26 mouse cellular contexts compared by ENCODE assay signal in genomic region chr12:85834543-85834942, GRCm38 (mm10). TPM values are rescaled to one million over a fixed set of nuclear protein-coding genes. Genes with fewer than 3 reads are reported as not detected.
DNase-seq lines count a peak whose midpoint lies in the region; ATAC-seq and TF ChIP-seq lines count a peak whose summit lies in the region.
"Had no signal": no experiment of that assay in that cellular context is flagged by ENCODE, and none has a peak within 500 bp of the region (broad histone marks: within the 10 kb centered on the region; RNA-seq: fewer than 3 reads in every experiment).

No protein-coding gene starts in this region.

- no peak overlapping the region for H3K4me3 ChIP-seq in forebrain, embryonic 11.5 days (ENCODE audit: low read depth, low read length)
- no peak overlapping the region for H3K4me3 ChIP-seq in forebrain, embryonic 10.5 days
- H3K4me3 ChIP-seq in heart, embryonic 12.5 days, result no peak overlapping the region
- no peak overlapping the region; the same call in 1 of the 2 replicates for H3K4me3 ChIP-seq in heart, embryonic 16.5 days (ENCODE audit: low read length)
- H3K4me3 ChIP-seq in layer of hippocampus, adult 2 months, result no peak overlapping the region
- H3K4me3 ChIP-seq: embryonic facial prominence, embryonic 10.5 days; embryonic facial prominence, embryonic 12.5 days; forebrain, embryonic 13.5 days; forebrain, embryonic 15.5 days had no signal

- no peaks in the 10 kb centered on the region; the same call in 1 of the 2 replicates for H3K4me1 ChIP-seq in forebrain, embryonic 11.5 days (replicated peaks; ENCODE audit: control insufficient read depth, insufficient read depth, low read length)
- peaks cover 7% of the 10 kb centered on the region; the same call in 1 of the 2 replicates for H3K4me1 ChIP-seq in forebrain, embryonic 10.5 days
- H3K4me1 ChIP-seq in heart, embryonic 12.5 days (replicated peaks), result 0 out of 2 replicates have a peak, but pooled peaks cover 2% of the 10 kb centered on the region
- H3K4me1 ChIP-seq in heart, embryonic 16.5 days (ENCODE audit: control insufficient read depth, insufficient read depth, low read length), result peaks cover 6% of the 10 kb centered on the region
- H3K4me1 ChIP-seq: embryonic facial prominence, embryonic 10.5 days; embryonic facial prominence, embryonic 12.5 days; forebrain, embryonic 13.5 days; forebrain, embryonic 15.5 days had no signal

- no peaks in the 10 kb centered on the region for H3K36me3 ChIP-seq in forebrain, embryonic 11.5 days (ENCODE audit: control insufficient read depth, insufficient read depth, low read length)
- H3K36me3 ChIP-seq in forebrain, embryonic 10.5 days (replicated peaks), result peaks cover 52% of the 10 kb centered on the region
- H3K36me3 ChIP-seq in heart, embryonic 12.5 days, result peaks cover 28% of the 10 kb centered on the region
- H3K36me3 ChIP-seq in heart, embryonic 16.5 days (ENCODE audit: control insufficient read depth, insufficient read depth), result peaks cover 15% of the 10 kb centered on the region; the same call in 1 of the 2 replicates

- intact Hi-C loops in heart, postnatal 36 days (cut with DNase I), result no loop called here

- H3K9me3 ChIP-seq in forebrain, embryonic 11.5 days (ENCODE audit: control insufficient read depth, low read length), result no peaks in the 10 kb centered on the region
- no peaks in the 10 kb centered on the region for H3K9me3 ChIP-seq in forebrain, embryonic 10.5 days
- H3K9me3 ChIP-seq in heart, embryonic 12.5 days (replicated peaks), result no peaks in the 10 kb centered on the region
- no peaks in the 10 kb centered on the region for H3K9me3 ChIP-seq in heart, embryonic 16.5 days (replicated peaks; ENCODE audit: control insufficient read depth, low read length)
- H3K9me3 ChIP-seq: embryonic facial prominence, embryonic 10.5 days; embryonic facial prominence, embryonic 12.5 days; forebrain, embryonic 13.5 days; forebrain, embryonic 15.5 days; G1E had no signal

- H3K9ac ChIP-seq in forebrain, embryonic 11.5 days (ENCODE audit: low read length), result no peak overlapping the region
- no peak overlapping the region for H3K9ac ChIP-seq in heart, embryonic 12.5 days
- H3K9ac ChIP-seq in heart, embryonic 16.5 days (ENCODE audit: low read length), result no peak overlapping the region
- H3K9ac ChIP-seq: embryonic facial prominence, embryonic 12.5 days; forebrain, embryonic 13.5 days; forebrain, embryonic 15.5 days had no signal

- WGBS in forebrain, embryonic 11.5 days, result 84% methylated on average over 2 of the region's 2 CpGs
- WGBS in forebrain, embryonic 10.5 days, result 79% methylated on average over 2 of the region's 2 CpGs
- 63% methylated on average over 2 of the region's 2 CpGs for WGBS in heart, embryonic 12.5 days
- 53% methylated on average over 2 of the region's 2 CpGs for WGBS in heart, embryonic 16.5 days

- no peaks in the 10 kb centered on the region for H3K27me3 ChIP-seq in forebrain, embryonic 11.5 days (ENCODE audit: control insufficient read depth, insufficient read depth, low read length)
- H3K27me3 ChIP-seq in forebrain, embryonic 10.5 days (ENCODE audit: poor library complexity, severe bottlenecking), result no peaks in the 10 kb centered on the region
- no peaks in the 10 kb centered on the region for H3K27me3 ChIP-seq in heart, embryonic 12.5 days (replicated peaks)
- no peaks in the 10 kb centered on the region for H3K27me3 ChIP-seq in heart, embryonic 16.5 days (ENCODE audit: control insufficient read depth, insufficient read depth, low read length)
- H3K27me3 ChIP-seq: CH12.LX; embryonic facial prominence, embryonic 12.5 days; forebrain, embryonic 13.5 days; forebrain, embryonic 15.5 days; Patski had no signal

- TF ChIP-seq CTCF in layer of hippocampus, adult 2 months (conservative IDR thresholded peaks at IDR 0.05), result no peak

- no peak overlapping the region for H3K4me2 ChIP-seq in forebrain, embryonic 11.5 days (ENCODE audit: low read depth, low read length, severe bottlenecking)
- no peak overlapping the region for H3K4me2 ChIP-seq in heart, embryonic 12.5 days
- no peak overlapping the region for H3K4me2 ChIP-seq in heart, embryonic 16.5 days (ENCODE audit: low read depth, low read length)
- H3K4me2 ChIP-seq: embryonic facial prominence, embryonic 12.5 days; forebrain, embryonic 13.5 days; forebrain, embryonic 15.5 days had no signal

- DNase-seq in forebrain, embryonic 11.5 days (ENCODE audit: low spot score), result peak; percentile 14
- DNase-seq in forebrain, embryonic 10.5 days (ENCODE audit: extremely low spot score, low spot score), result no peak
- DNase-seq in heart, postnatal 36 days, result no peak
- no peak for DNase-seq in heart, adult 8-10 months (ENCODE audit: low spot score)
- DNase-seq in layer of hippocampus, adult 2 months (ENCODE audit: low spot score in 2 of 2), result no peak
- no peak for DNase-seq in layer of hippocampus, postnatal 14 days (ENCODE audit: low spot score in 2 of 2)
- DNase-seq: adrenal gland, adult 8-10 months; adrenal gland, postnatal 14 days; adrenal gland, postnatal 36 days; B cell, adult 2 months; cerebellum, adult 11-12 months; cerebellum, adult 2 months; cerebellum, adult 9-10 months; cerebellum, postnatal 10 days; cerebellum, postnatal 25 days had no signal

- H3K27ac ChIP-seq in forebrain, embryonic 11.5 days (ENCODE audit: low read depth, low read length), result no peak overlapping the region
- no peak overlapping the region for H3K27ac ChIP-seq in forebrain, embryonic 10.5 days
- 0 out of 2 replicates have a peak overlapping the region, but pooled peaks have one; percentile 11 for H3K27ac ChIP-seq in heart, embryonic 12.5 days (ENCODE audit: poor library complexity, severe bottlenecking)
- peak overlapping the region; percentile 89 for H3K27ac ChIP-seq in heart, embryonic 16.5 days (ENCODE audit: low read length)
- 0 out of 2 replicates have a peak overlapping the region, but pooled peaks have one; percentile 7 for H3K27ac ChIP-seq in layer of hippocampus, adult 2 months
- H3K27ac ChIP-seq: embryonic facial prominence, embryonic 10.5 days; embryonic facial prominence, embryonic 12.5 days; forebrain, embryonic 13.5 days; forebrain, embryonic 15.5 days had no signal

- no peak for ATAC-seq in forebrain, embryonic 11.5 days (replicated peaks; ENCODE audit: low FRiP score)
- no peak for ATAC-seq in heart, embryonic 12.5 days (ENCODE audit: insufficient number of reproducible peaks, low FRiP score)
- ATAC-seq in heart, embryonic 16.5 days (replicated peaks; ENCODE audit: extremely low read depth, insufficient read depth, low FRiP score), result peak; percentile 88
- ATAC-seq: activated CD4-positive, CD25-positive, alpha-beta regulatory T cell, adult 4 months; CD4-positive, CD25-positive, alpha-beta regulatory T cell, adult 4 months; forebrain, embryonic 13.5 days; forebrain, embryonic 15.5 days; Patski had no signal

RNA-seq across cellular contexts. Expression of gene Ttll5, which starts 10.1 kb away (rescaled TPM):
- 15.6 and 19.9 TPM in 2 replicates for polyA plus RNA-seq in forebrain, embryonic 11.5 days (2014; fragmentation: Nextera tagmentation; extraction: Ambion mirVana)
- 17.6 and 18.3 TPM in 2 replicates for polyA plus RNA-seq in forebrain, embryonic 10.5 days (2016; fragmentation: Nextera tagmentation; extraction: Ambion mirVana)
- polyA plus RNA-seq in heart, embryonic 12.5 days (2016; fragmentation: Nextera tagmentation; extraction: Ambion mirVana), result 13.6 and 15.2 TPM in 2 replicates
- 10 to 100 TPM; 14.6 to 14.8 TPM for total RNA-seq in heart, postnatal 36 days (2021)
- polyA plus RNA-seq in heart, embryonic 16.5 days (2015; fragmentation: Nextera tagmentation; extraction: Ambion mirVana), result 14.9 and 15.5 TPM in 2 replicates
- total RNA-seq in heart, adult 8-10 months (2022), result 10 to 100 TPM; 12.8 to 20.7 (median 14.9) TPM
- 10 to 100 TPM; 48.5 to 48.6 TPM for total RNA-seq in layer of hippocampus, adult 2 months (2021)
- total RNA-seq in layer of hippocampus, postnatal 14 days (2021), result 10 to 100 TPM; 42.3 to 47.3 TPM

RNA-seq across cellular contexts. Expression of gene Erg28, which starts 10.2 kb away (rescaled TPM):
- polyA plus RNA-seq in forebrain, embryonic 11.5 days (2014; fragmentation: Nextera tagmentation; extraction: Ambion mirVana), result 101 and 107 TPM in 2 replicates
- 119 and 120 TPM in 2 replicates for polyA plus RNA-seq in forebrain, embryonic 10.5 days (2016; fragmentation: Nextera tagmentation; extraction: Ambion mirVana)
- 80.6 and 81.3 TPM in 2 replicates for polyA plus RNA-seq in heart, embryonic 12.5 days (2016; fragmentation: Nextera tagmentation; extraction: Ambion mirVana)
- total RNA-seq in heart, postnatal 36 days (2021), result 1 to 10 TPM; 7.5 to 7.7 TPM
- 56.3 and 65.6 TPM in 2 replicates for polyA plus RNA-seq in heart, embryonic 16.5 days (2015; fragmentation: Nextera tagmentation; extraction: Ambion mirVana)
- total RNA-seq in heart, adult 8-10 months (2022), result 1 to 10 TPM; 5.7 to 7.7 (median 7.1) TPM
- total RNA-seq in layer of hippocampus, adult 2 months (2021), result 10 to 100 TPM; 57.2 to 62.6 TPM
- 10 to 100 TPM; 62.4 to 64.4 TPM for total RNA-seq in layer of hippocampus, postnatal 14 days (2021)

Comparison
In these comparisons a context has a peak if more than half of its experiments do, and no peak if none do; other contexts are left out.
1. H3K27ac ChIP-seq: peak in heart, embryonic 12.5 days (single experiment), heart, embryonic 16.5 days (single experiment) and layer of hippocampus, adult 2 months (single experiment); none in forebrain, embryonic 11.5 days (single experiment) and forebrain, embryonic 10.5 days (single experiment).
2. RNA of gene Erg28, which starts 10.2 kb away (total RNA-seq): 62.4 to 64.4 TPM in layer of hippocampus, postnatal 14 days and 57.2 to 62.6 TPM in layer of hippocampus, adult 2 months; 7.5 to 7.7 TPM in heart, postnatal 36 days and 5.7 to 7.7 TPM in heart, adult 8-10 months; every median in the first group is over 4 times any median in the second.